Mouse (Mus musculus): Measurements from ENCODE around the gene Rnf186.
A peak's percentile ranks its signal among the peaks of the same experiment; 100 is the strongest.

Rnf186 gene

DNA sequence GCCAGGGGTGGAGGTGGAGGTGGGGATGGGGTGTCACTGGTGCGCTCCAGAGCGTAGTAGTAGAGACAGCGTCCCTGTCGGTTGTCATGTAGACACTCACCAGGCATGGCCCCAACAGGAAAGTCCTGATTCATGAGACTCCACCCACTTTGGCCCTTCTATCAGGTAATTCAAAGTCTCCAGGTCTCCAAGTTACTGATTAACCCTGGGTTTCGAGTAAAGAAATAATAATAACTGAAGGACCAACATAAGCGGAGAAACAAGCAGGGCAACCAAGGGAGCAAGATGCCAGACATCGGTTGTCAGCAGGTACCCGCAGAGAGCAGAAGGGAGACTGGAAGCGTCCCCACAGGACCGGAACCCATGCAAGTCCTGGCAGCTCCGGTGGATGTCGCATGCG, at the start of gene Rnf186:
Rnf186 (plus strand) TSS at position 247 of the 400 bp plus-strand sequence.
- DNase-seq (ENCODE audit: low read depth, low spot score), result no peak

- no peak for DNase-seq (ENCODE audit: low read depth, low spot score)
Measured at GRCm38 (mm10) chr4:138917282-138917681, 49.6 kb upstream of the Rnf186 start.

GRCm38 (mm10) chr4:138921254-138922130, 45.4 kb upstream of the Rnf186 start:
- DNase-seq (ENCODE audit: low read depth, low spot score), result peak; percentile 41

DNA sequence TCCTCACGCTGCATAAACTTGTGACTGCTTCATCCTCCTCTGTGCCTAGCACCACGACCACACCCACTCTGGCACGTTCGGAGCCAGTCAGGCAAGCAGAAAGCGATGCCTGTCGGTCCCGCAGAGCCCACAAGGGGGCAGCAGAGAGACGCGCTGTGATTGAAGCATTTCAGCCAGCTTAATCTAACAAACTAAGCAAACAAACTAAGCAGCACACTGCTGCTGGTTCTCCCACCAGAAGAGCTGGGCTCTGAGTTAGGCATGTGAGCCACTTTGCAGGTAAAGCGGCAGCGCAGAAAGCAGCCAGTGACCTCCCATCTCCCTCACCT, 44.8 kb upstream of the Rnf186 start:
- DNase-seq (ENCODE audit: low read depth, low spot score), result peak; percentile 86

GRCm38 (mm10) chr4:138925561-138925960, 41.4 kb upstream of the Rnf186 start:
- no peak for DNase-seq (ENCODE audit: low read depth, low spot score)

GRCm38 (mm10) chr4:138933862-138934261, 33.0 kb upstream of the Rnf186 start:
- no peak for DNase-seq (ENCODE audit: low read depth, low spot score)

- DNase-seq (ENCODE audit: low read depth, low spot score), result no peak
Measured at GRCm38 (mm10) chr4:138934456-138935145, 32.3 kb upstream of the Rnf186 start.

DNA sequence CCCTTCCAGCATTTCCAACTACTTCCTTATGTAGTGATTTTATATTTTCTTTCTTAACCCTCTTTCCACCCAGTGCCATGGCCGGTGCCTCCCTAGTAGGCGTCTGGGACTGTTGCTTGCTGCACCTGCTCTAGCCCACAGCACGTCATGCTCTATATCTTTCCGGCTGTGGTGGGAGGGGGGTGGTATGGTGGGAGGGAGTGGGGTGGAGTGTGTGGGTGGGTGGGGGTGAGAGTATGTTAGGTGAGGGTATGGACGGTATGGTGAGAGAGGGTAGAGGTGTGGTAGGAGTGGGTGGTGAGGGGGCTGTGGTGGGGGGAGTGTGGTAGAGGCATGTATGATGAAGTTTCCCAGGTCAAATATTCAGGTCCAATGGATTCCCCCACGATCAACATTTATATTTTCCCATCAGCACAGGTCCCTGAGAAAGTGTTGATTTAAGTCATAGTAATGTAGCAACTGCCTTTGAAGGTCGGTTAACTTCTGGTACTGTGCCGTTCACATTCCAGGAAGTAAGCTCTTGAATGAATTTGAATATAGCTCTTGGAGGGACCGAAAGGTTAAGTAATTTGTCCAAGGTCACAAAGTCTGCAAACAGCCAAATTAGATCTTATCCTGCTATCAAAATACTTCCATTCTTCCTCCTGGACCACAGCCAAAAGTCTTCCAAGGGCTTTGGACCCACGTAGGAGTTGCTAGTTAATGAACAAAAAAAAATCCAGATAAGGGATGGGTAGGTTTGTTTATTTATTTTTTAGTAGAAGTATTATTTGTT, 28.2 kb upstream of the Rnf186 start:
- DNase-seq (ENCODE audit: low read depth, low spot score), result peak; percentile 22

DNA sequence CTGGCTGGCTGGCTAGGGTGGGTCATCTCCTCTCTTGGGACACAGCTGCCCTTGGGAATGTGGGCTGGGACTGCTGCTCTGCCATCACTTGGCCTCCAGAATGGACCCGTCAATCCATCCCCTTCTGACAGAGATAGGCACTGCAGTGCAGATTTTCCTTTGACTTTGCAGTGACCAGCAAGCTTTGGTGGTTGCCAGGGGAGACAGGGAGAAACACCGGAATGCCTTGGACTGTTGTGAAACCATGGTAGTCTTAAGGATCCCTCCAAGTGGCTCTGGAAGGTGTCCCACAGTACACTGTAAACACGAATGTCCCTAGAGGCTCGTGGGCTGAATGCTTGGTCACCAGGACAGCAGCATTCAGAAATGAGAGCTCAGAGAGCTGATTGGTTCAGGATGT, 27.4 kb upstream of the Rnf186 start:
- no peak for DNase-seq (ENCODE audit: low read depth, low spot score)

- DNase-seq (ENCODE audit: low read depth, low spot score), result no peak
Measured at GRCm38 (mm10) chr4:138941401-138941800, 25.5 kb upstream of the Rnf186 start.

- DNase-seq (ENCODE audit: low read depth, low spot score), result no peak
Measured at GRCm38 (mm10) chr4:138941966-138942365, 24.9 kb upstream of the Rnf186 start.

DNA sequence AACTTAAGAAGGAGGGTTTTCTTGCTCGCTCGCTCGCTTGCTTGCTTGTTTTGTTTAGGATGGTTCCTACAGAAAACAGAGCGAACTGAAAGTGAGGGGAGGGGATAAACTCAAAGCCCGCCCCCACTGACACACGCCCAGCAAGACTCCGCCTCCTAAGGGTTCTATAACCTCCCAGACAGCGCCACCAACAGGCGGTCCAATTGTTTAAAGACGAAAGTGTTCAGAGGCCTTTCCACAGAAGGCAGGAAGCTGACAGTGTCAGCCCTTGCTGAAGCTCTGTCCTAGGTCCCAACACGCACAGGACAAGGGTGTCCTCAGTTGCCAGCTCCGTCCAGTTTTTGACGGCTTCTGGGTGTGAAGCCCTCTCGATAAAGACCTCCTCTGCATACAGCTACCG, 23.2 kb upstream of the Rnf186 start:
- peak; percentile 93 for DNase-seq (ENCODE audit: low read depth, low spot score)

- DNase-seq (ENCODE audit: low read depth, low spot score), result no peak
Measured at GRCm38 (mm10) chr4:138948257-138948656, 18.7 kb upstream of the Rnf186 start.

DNA sequence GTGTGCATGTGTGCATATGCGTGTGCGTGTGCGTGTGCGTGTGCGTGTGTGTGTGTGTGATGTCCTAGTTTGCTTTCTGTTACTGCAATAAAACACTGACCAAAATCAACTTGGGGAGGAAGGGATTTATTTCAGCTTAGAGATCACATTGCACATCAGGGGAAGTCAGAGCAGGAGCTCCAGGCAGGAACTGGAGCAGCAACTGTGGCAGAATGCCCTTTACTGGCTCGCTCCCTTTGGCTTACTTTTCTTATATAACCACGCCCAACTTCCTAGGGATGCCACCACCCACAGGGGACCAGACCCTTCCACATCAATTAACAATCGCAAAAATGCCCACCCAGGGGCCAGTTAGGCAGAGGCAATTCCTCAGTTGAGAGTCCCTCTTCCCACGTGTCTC, 8.3 kb upstream of the Rnf186 start:
- DNase-seq (ENCODE audit: low read depth, low spot score), result no peak

- no peak for DNase-seq (ENCODE audit: low read depth, low spot score)
Measured at GRCm38 (mm10) chr4:138959120-138959519, 7.8 kb upstream of the Rnf186 start.

- no peak for DNase-seq (ENCODE audit: low read depth, low spot score)
Measured at GRCm38 (mm10) chr4:138959926-138960325, 7.0 kb upstream of the Rnf186 start.

DNA sequence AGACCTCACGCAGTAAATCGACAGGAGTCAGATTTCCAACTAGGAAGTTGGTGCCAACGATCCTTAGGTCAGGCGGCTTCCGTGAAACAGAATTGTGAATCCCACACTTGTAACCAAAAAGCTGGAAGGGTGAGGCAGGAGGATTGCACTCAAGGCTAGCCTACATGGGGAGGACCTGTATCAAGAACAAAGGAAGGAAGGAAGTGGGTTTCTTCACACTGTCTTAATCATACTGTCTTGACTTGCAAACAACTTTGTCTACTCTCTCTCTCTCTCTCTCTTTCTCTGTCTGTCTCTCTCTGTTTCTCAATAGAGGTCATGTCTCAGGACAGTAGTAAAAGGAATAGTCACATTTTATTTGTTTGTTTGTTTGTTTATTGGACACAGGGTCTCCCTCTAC, 4.2 kb upstream of the Rnf186 start:
- DNase-seq (ENCODE audit: low read depth, low spot score), result no peak

- DNase-seq (ENCODE audit: low read depth, low spot score), result no peak
Measured at GRCm38 (mm10) chr4:138965871-138966270, 1.0 kb upstream of the Rnf186 start.

DNA sequence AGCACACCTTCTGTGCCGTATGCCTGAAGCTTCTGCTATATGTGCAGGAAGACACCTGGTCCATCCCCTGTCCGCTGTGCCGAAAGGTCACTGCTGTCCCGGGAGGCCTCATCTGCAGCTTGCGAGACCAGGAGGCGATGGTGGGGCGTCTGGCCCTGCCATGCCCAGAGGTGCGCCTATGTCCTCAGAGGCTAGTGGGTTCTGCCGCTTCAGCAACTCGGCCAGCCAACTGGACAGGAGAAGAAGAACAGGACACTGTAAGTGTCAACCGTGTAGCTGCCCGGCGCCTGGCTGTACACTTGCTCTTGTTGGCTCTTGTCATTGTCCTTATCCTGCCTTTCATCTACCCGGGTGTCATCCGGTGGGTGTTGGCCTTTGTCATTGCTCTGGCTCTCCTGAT, 573 bp downstream of the Rnf186 start:
- no peak for DNase-seq (ENCODE audit: low read depth, low spot score)

GRCm38 (mm10) chr4:138968772-138969556, 2.1 kb downstream of the Rnf186 start:
- DNase-seq (ENCODE audit: low read depth, low spot score), result no peak

DNA sequence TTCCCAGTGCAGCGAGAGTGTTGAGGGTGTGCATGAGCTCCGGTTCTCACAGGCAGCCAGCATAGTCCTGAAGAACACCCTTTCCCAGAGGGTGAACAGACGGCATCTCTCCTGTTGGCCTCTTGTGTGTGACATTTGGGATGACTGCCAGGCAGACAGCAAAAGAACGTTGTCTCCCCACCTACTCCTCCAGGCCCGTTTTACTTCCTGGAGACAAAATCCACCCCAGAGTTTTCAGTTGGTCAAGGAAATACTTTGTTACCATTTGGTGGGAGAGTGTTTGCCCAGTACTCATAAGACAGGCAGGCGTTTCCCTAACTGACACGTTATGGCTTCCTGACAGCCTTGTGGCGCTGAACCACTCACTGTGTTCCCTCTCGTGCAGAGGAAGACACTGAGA, 2.8 kb downstream of the Rnf186 start:
- no peak for DNase-seq (ENCODE audit: low read depth, low spot score)

- DNase-seq (ENCODE audit: low read depth, low spot score), result no peak
Measured at GRCm38 (mm10) chr4:138971371-138971770, 4.5 kb downstream of the Rnf186 start.

Data from A20 (cell line).